Mouse (Mus musculus): ENCODE measurements around the gene Cd160.
A peak's percentile ranks its signal among the peaks of the same experiment; 100 is the strongest.

Cd160 gene

DNA sequence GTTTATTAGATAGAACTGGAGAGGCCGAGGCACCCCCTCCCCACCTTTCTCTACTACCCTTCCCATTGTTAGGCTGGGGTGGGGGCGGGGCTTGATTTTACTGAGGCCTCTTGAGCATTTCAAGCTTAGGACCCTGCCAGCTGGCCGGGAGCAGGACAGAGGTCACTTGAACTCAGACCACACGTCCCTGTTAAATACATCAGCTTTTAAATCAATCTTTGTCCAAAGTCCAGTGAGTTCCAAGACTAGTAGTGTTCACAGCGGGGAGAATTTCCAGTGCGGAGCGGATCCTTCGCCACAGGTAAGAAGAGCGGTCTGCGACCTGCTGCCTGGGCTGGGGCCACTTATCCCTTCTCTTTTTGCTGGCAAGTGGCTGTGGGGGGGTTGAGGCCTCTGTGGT, 705 bp upstream of the Cd160 start:
- DNase-seq (ENCODE audit: low spot score in 2 of 2) = no peak

DNA sequence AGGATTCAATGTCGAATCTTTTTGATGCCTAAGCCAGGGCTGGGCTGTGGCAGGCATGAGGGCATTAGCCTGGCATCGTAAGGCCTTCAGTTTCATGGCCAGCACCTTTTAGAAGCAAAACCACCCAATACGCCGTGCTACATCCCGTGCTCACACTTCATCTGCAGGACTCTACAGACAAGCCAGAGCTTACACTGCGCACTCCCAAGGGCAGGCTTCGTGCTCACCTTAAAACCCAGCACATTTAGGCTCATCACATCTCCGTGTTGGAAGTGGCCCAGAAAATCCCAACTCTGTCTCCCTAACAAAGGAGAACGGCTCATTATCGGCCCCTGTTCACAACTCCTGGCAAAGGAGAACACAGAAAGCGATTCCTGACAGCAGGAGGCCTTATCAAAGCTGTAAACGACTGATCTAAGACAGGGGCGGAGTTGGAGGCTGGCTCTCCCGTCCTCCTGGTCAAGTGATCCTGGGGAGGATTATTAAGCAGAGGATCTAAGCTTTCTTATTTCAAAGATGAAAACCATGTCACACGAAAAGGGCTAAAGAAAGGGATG, 765 bp downstream of the Cd160 start:
- no peak for DNase-seq (ENCODE audit: low spot score in 2 of 2)

DNA sequence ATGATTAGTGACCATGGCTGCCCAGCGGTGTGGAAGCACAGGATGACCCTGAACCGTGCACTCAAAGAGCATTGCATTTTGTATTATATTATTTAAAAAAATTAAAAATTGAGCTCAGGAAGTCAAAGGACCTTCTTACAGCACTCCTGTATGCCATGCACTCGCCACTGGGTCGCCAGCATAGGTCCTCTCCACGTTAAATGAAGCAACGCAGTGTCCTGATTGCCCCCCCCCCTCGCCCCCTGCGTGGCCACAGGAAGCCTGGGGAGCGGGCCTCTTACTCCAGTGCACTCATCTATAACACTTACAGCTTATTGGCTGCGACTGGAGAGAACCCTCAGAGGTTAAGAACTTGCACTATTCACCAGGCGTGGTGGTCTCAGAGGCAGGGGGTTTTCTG, 3.9 kb downstream of the Cd160 start:
- DNase-seq (ENCODE audit: low spot score in 2 of 2) = no peak

DNA sequence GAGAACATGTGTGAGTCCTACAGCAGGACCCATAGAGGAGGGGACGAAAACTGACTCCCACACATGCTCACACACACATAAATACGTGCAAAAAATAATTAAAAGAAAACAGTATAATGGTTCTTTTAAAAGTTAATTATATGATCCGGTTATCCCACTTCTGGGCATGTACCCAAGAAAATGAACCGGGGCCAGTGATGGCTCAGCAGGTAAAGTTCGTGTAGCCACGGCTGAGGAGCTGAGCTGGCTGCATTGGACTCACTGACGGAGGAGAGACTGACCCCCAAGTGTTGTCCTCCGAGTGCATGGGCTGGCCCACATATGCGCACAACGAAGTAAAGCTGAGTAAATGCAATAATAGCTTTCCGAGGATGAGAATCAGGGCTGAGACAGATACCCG, 4.5 kb downstream of the Cd160 start:
- no peak for DNase-seq (ENCODE audit: low spot score in 2 of 2)

DNA sequence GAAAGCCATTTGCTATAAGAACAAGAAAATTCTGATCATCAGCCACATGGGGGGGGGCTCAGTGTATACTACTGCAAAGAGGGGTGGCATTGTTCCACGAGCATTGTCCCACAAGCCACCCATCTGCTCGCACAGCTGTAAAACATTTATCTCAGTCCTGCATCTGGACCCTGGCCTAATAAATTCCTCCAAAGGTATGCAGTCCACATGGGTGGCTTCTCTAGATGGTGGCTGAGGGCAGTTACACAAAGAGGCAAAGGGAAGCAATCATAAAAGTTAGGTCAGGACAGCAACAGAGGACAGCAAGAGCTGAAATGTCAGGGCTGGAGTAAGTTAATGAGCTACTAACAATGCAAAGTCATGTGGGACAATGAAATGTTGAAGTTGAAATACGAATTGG, 5.5 kb downstream of the Cd160 start:
- DNase-seq (ENCODE audit: low spot score in 2 of 2) = no peak

DNA sequence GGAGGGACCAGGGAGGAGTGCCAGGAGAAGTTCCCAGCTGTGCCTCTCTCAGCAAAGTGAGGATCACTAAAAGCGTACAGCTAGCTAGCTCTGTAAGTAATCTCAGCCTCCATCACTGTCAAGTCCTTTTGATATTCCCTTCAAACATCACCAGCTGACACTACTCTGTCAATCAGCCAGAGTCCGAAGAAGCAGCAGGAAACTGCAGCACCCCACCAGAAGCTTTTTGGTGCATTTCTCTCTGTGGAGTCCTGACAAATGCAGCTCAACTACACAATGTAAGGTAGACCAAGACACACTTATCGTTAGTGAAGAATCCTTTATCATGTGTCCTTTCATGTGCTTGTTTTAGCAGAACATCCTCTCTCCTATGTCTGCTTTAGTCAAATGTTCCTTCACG, 7.6 kb downstream of the Cd160 start:
- no peak for DNase-seq (ENCODE audit: low spot score in 2 of 2)

DNA sequence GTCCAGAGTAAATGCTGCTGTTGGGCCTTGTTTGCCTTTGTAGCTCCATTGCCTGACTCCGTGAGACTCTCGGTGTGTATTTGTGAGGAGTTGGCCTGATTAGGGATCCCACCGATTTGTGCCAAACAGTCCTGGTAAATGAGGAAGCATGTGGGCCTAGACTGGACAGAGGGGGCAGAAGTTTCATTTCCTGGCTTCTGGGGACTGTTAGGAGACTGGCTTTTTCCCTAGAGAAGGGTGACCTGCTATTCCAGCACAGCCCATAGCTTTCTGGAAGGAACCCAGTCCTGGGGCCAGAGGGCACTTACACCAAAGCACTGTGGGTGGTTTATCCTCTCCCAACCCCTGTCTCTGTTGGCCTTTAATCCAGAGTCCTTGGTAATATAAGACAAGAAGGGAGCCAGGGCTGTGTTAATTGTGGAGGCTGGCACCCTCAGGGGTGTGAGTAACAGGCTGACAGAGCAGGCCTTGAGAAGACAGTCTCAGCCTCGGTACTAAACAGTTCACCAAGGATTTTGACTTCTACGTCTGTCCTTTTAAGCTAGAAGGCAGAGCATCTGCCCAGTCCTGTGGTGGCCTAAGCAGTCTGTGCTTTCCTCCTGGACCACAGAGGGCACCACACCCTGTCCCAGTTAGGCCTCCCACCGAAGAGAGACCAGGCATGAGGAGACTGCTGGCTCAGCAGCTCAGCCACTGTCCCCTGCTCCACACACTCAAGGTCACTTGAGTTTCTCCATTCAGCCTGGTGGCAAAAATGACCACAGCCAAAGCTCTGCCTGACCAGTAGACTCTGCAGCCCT, 8.8 kb downstream of the Cd160 start:
- no peak for DNase-seq (ENCODE audit: low spot score in 2 of 2)

DNA sequence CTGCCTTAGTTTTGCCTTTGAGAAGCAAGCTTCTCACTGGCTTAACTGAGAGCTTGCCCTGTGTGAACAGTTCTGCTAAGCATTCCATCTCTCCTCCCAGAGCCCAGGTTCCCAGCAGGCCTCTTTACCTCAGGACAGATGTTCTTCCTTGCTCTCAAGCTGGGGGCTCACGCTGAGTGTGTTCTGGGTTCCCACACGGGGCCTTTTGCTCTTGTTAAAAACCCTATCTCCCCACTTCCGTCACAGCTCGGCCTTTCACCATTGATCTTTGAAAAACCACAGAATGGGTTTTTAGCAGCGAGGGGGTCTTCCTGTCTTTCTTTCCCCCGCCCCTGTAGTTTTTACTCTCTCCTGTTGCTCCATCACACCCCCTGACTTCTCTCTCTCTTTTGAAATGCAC, 14.8 kb downstream of the Cd160 start:
- no peak for DNase-seq (ENCODE audit: low spot score in 2 of 2)

DNA sequence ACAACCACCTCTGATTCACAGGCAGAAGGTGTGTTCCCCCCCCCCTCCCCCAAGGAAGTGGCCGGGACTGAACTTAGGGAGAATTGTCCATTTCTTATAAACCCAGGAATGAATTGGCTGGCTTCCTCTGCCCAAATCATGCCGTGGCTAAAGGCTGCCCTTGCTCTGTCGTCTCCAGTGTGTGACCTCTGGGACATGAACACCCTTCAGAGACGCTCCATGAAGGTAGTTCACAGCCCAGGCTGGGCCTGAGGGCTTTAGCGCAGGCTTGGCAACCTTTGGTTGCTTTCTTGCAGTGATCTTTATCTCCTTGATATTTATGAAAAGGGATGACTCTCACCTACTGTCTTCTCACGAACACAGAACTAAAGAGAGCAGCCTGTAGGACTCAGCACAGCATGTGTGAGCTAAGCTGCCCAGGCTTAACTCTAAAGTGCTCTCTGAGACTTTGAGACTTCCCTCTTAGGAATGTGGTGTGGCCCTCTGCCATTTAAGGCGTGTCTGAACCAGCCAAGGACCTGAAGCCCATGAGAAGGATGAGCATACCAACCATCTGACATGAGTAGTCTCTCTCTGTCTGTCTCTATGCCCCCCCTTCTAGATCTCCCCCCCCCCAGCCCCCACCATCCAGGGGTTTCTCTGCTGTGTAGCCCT, 15.4 kb downstream of the Cd160 start:
- DNase-seq (ENCODE audit: low spot score in 2 of 2) = no peak

DNA sequence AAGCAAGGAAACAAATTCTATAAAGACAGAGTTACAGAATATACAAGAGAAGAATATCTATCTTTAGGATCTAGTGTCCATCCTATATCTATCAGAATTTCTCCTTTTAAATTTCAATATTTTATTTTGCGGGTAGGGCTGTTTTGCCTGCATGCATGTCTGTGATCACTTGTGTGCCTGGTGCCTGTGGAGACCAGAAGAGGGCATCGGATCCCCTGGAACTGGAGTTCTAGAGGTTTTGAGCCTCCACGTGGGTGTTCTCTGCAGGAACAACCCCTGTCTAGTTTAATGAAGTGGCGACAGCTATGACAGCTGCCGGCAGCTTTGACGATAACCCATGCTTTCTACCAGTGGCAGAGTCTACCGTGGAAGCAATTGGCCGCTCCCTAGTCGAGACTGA, 16.0 kb downstream of the Cd160 start:
- DNase-seq (ENCODE audit: low spot score in 2 of 2) = peak in 1 of 2 experiments; percentile 3

DNA sequence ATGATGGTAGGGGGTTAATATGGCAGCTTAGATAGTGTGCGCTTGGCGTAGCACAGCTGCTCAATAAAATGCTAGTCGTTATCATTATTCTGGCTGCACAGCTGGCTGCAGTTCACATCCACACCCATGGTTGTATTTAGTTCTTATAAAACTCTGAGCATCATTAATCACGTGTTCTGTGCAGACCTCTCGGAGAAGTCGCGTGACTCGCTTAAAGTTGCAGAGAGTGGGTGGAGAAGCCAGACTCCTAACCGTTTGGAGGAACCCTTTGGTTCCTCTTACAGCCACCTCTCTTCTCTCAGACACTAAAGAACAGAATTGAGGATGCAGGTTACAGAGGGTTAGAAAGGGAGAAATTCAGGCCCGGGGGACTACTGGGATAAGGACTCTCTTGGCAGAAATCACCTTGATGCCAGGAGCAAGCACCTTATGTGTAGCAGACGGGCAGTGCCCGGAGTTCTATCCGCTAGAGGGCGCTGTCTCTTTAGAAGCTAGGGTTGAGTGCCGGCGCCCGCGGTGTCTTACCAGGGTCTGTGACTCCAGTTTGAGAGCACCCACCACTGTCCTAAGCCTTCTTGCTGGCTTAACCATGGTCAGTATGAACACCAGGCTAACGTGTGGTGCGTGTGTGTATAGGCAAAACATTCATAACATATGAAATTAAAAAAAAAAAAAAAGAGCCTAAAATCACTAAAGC, 16.6 kb downstream of the Cd160 start:
- DNase-seq (ENCODE audit: low spot score in 2 of 2) = peak; percentile 54 to 79

DNA sequence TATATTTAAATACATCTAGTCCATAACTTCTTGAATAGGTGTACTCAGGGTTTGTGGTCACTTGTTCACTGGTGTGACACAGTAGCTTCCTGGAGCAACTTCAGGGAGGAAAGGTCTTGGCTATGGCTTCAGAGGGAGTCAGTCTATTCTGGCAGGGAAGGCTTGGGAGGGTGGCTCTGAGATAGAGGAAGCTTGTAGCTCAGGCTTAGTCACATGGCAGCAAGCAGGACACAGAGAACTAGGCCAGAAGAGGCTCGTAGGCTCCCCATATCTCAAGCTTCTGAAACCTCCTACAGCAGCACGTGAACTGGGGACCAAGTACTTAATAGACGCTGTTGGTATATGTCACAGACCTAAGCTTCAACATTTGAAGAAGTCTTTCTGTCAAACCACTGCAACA, 17.9 kb downstream of the Cd160 start:
- DNase-seq (ENCODE audit: low spot score in 2 of 2) = no peak

DNA sequence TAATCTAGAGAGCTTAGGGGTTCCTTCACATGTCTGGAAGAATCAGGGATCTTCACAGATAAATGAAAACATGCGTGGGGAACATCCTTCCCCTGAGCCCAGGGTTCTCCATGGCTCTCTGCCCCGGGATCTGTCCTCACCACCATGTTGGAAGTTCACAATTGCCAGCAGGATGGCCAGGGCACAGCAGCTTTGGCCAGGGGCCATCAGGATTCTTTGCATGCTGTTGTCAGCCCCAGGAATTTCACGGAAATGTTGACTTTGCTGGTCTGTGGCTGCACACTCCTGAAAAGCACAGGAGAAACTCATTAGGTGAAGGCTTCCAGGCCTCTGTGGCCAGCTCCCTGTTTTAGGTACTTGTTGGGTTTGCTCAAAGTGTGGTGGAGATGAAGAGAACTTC, 20.5 kb downstream of the Cd160 start:
- DNase-seq (ENCODE audit: low spot score in 2 of 2) = no peak

DNA sequence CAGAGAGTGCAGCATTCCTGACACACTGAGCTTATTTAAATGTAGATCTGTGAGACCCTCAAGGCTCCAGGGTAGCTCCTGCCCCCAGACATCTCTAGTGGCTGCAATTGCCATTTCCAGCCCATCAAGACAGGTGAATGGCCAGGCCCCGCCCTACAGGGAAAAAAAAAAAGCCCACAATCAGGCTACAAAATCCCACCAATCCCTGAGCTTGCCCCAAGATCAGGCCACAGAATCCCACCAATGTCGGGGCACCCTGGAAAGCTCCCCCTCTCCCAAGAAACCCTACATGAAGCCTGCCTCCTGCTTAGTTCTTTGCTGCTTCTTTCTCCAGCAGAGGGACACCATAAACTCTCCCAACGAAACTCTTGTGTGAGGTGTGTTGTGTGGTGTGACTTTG, 21.0 kb downstream of the Cd160 start:
- no peak for DNase-seq (ENCODE audit: low spot score in 2 of 2)

DNA sequence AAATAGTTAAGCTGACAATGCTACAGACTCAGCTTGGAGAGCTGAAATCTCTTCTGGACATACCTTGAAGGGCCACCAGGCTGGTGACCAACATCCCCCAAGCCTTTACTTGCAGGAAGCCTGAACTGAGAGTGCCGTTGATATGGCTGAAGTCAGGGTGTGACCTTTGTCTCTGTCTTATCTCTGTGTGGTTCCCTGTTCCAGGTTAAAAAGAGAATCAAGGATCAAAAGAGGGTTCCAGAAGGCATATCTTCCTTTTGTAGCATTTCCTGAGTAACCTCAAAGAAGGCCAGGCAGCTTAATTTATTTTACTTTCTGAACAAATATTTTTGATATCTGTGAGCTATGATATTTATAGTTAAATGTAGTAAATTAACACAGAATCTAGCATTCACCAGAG, 26.9 kb downstream of the Cd160 start:
- no peak for DNase-seq (ENCODE audit: low spot score in 2 of 2)

DNA sequence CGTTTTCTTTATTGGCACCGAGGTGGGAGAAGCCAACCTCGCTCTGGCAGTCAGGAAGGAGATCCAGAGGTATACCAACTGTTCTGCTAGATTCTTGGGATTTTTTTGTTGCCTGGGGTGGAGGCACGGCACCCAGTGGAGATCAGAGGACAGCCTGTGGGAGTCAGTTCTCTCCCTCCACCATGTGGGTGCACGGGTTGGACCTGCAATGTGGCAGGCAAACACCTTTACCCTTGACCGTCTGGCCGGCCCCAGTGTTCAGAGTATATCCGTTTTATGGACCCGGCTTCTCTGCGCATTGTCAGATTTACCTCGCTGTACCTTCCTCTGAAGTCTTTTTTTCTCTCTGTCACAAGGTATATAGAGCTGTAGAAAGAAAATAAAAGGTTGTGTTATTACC, 28.9 kb downstream of the Cd160 start:
- no peak for DNase-seq (ENCODE audit: low spot score in 2 of 2)

DNA sequence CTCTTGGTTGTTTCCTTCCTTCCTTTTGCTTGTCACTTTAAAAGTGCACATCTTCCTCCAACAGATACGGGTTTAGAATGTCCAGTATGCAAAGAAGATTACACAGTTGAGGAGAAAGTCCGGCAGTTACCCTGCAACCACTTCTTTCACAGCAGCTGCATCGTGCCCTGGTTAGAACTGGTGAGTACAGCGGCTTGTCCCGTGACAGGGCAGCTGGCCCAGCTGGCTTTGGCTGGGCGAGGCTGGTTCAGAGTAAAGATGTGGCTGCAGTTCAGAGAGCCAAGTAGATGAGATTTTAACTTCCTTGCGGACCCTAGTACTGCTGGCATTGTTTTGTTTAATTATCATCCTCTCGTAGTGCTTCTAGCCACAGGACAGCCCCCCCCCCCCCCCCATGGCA, 40.6 kb downstream of the Cd160 start:
- no peak for DNase-seq (ENCODE audit: low spot score in 2 of 2)

DNA sequence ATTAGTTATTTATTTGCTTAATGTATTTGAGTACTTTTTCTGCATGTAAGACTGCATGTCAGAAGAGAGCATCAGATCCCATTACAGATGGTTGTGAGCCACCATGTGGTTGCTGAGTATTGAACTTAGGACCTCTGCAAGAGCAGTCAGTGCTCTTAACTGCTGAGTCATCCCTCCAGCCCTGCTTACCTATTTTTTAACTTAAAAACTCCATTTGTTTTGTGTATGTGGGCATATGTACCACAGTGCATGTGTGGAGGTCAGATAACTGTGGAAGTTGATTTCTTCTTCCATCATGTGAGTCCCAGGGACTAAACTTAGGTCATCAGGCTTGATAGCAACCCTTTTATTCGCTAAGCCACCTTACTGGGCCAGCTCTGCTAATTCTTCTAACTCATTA, 41.4 kb downstream of the Cd160 start:
- DNase-seq (ENCODE audit: low spot score in 2 of 2) = no peak

DNA sequence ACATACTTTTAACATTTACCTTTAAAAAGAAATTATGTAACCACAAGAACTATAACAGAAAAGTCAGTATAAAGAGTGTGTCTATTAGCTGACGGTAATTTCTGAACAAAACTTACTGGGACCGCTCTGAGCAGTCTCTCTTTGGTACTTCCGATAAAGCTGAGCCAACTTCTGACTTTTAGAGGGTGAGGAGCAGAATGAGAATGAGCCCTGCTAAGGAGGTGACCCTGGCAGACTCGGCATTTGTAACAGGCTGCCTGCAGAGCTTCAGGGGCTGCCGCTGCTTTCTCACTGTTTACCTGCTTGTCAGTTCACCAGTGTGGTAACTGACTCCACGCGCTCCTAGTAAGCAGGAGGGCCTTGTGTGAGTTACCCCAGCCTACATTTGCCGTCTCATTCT, 46.9 kb downstream of the Cd160 start:
- no peak for DNase-seq (ENCODE audit: low spot score in 2 of 2)

DNA sequence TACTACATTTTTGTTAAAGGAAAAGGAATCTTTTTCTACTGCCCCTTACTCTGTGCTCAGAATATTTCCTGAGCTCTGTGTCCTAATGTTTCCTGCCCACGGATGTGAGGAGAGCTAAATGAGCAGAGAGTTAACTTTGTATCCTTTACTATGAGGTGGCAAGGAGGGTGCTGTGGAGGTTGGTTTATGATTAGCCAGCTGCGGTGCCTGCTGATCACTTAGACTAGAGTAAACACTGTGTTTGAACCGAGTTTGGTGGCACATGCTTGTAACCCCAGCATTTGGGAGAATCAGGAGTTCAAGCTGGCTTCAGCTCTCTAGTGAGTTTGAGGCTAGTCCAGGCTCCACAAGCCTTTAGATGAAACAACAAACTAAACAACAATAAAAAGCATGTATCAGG, 52.0 kb downstream of the Cd160 start:
- no peak for DNase-seq (ENCODE audit: low spot score in 2 of 2)

DNA sequence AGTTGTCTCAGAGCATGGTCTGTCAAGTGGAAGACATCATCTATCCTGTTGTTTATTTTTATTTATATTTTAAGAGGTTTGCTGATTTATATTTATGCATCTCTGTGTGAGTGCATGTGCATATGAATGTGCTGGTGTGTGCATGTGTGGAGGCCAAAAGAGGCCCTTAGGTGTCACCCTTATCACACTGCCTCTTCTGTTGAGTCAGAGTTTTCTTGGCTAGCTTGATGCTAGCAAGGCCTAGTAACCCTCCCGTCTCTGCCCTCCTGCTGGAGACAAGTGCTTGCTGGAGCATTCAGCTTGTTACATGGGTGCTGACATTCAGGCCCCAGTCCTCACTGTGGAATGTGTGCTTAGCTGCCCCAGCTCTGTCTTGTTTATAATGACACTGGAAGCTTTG, 56.2 kb downstream of the Cd160 start:
- DNase-seq (ENCODE audit: low spot score in 2 of 2) = no peak

DNA sequence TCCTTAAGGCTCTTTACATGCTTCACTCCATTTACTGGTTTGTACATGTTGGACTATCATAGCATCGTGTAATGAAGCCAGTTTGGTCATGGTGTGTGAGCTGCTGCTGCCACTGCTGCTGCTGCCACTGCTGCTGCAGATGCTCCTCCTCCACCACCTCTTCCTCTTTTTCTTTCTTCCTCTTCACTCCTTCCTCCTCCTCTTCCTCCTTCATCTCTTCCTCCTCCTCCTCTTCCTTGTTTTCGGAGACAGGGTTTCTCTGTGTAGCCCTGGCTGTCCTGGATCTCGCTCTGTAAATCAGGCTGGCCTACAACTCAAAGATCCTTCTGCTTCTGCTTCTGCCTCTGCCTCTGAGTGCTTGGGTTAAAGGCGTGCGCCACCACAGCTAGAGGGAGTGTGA, 59.2 kb downstream of the Cd160 start:
- no peak for DNase-seq (ENCODE audit: low spot score in 2 of 2)

DNA sequence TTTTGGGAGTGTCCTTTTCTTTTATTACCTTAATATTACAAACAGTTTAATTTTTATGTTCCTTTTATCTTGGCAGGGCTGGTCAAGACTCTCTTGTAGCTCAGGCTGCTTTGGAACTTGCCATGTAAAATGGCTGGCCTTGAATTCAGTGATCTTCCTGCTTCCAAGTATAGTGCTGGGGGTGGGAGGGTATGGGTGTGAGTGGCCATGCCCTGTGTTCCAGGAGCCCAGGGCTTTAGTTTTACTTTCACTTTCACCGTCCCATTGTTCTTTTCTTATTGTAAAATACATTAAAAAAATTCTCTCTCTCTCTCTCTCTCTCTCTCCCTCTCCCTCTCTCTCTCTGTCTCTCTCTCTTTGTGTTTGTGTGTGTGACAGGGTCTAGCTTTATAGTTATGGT, 64.6 kb downstream of the Cd160 start:
- no peak for DNase-seq (ENCODE audit: low spot score in 2 of 2)

Data from spleen, postnatal 14 days (tissue).